Mouse (Mus musculus) ES-E14 (cell line): ENCODE data around the gene Pcnx3. TPM values are rescaled to one million over a fixed set of nuclear protein-coding genes. Genes with fewer than 3 reads are reported as not detected.

Experiments used
- DNase-seq: peaks from one replicate; pipeline ENCODE4 v3.0.0-alpha.2; 2013; ENCODE audit warnings: low read depth, low spot score
- H3K27ac ChIP-seq: 2 replicates; pipeline ENCODE4 v1.5.1; 2012; ENCODE audit warnings: low read depth, mild to moderate bottlenecking, low read length, moderate library complexity, mixed read lengths; ENCODE audit not compliant: poor library complexity, insufficient read depth, severe bottlenecking
- H3K36me3 ChIP-seq: 2 replicates; pipeline ENCODE4 v1.6.1; 2012; ENCODE audit warnings: mild to moderate bottlenecking, low read length, moderate library complexity, mixed read lengths; ENCODE audit not compliant: control insufficient read depth, poor library complexity, insufficient read depth, severe bottlenecking
- H3K4me1 ChIP-seq, 2 experiments: fragments of 150-350 bp in 1 of 2; sonication (generic) in 1 of 2; 2 replicates each; pipeline ENCODE4 v1.6.1; 2012; ENCODE audit warnings: low read length in 2 of 2, mild to moderate bottlenecking in 1 of 2, mixed read lengths in 1 of 2; ENCODE audit not compliant: control insufficient read depth in 2 of 2, insufficient read depth in 2 of 2, poor library complexity in 1 of 2
- H3K4me3 ChIP-seq, 2 experiments: fragments of 150-350 bp in 1 of 2; sonication (generic) in 1 of 2; 2 replicates each; pipeline ENCODE4 v1.5.1; 2012; ENCODE audit warnings: low read length in 2 of 2, low read depth in 1 of 2, mild to moderate bottlenecking in 1 of 2, mixed read lengths in 1 of 2; ENCODE audit not compliant: insufficient read depth in 1 of 2, poor library complexity in 1 of 2, severe bottlenecking in 1 of 2
- H3K9ac ChIP-seq: 2 replicates; pipeline ENCODE4 v1.6.1; 2012; ENCODE audit warnings: low read depth, mild to moderate bottlenecking, low read length, mixed read lengths; ENCODE audit not compliant: poor library complexity, insufficient read depth, severe bottlenecking
- H3K9me3 ChIP-seq: fragments of 150-350 bp; sonication (generic); 2 replicates; pipeline ENCODE4 v1.6.1; 2012; ENCODE audit warnings: low read depth, mild to moderate bottlenecking, low read length; ENCODE audit not compliant: control insufficient read depth, insufficient read depth
- CHD2 ChIP-seq: IDR thresholded peaks from 2 replicates; pipeline ENCODE4 v1.6.1; 2014; ENCODE audit warnings: mild to moderate bottlenecking, low read depth, low read length, inconsistent platforms
- HCFC1 ChIP-seq: IDR thresholded peaks from 2 replicates; pipeline ENCODE4 v1.6.1; 2012; ENCODE audit warnings: low read length, inconsistent platforms, borderline replicate concordance; ENCODE audit not compliant: insufficient read depth
- MAFK ChIP-seq: IDR thresholded peaks from 2 replicates; pipeline ENCODE4 v1.6.1; 2014; ENCODE audit warnings: mild to moderate bottlenecking, low read depth, low read length, inconsistent platforms; ENCODE audit not compliant: insufficient read depth
- ZC3H11A ChIP-seq: IDR thresholded peaks from 2 replicates; pipeline ENCODE4 v1.6.1; 2012; ENCODE audit warnings: low read depth, mild to moderate bottlenecking, inconsistent platforms, low read length, borderline replicate concordance
- ZNF384 ChIP-seq: IDR thresholded peaks from 2 replicates; pipeline ENCODE4 v1.6.1; 2012; ENCODE audit warnings: low read depth, low read length, inconsistent platforms
- in situ Hi-C, 2 experiments: fragments of 600-800 bp; cut with MboI; formaldehyde crosslinking; loops; one replicate each; pipeline ENCODE4 v1.15.1; 2025; ENCODE audit warnings: low sequenced_read_pairs in 2 of 2, inconsistent platforms in 1 of 2; ENCODE audit not compliant: unreplicated experiment in 2 of 2
- total RNA-seq: library from RNA; depleted of rRNA; stranded (reverse); fragments of 300-350 nt; gene quantifications from 2 replicates; pipeline ENCODE4 v1.2.3, GENCODE M21; 2012

The Pcnx3 gene
- total RNA-seq, 1 experiment, result 63.9 TPM

GRCm38 (mm10) chr19:5648401-5649297, 40.1 kb downstream of the Pcnx3 start:
- Histone ChIP-seq H3K9ac (peak overlapping the region; percentile 60; the same call in 1 of the 2 replicates), H3K4me3 (peak overlapping the region; percentile 20 to 49; a peak in 3 of 4 replicates), H3K36me3 (peaks cover 22% of the 10 kb centered on the region), H3K9me3 (no peaks in the 10 kb centered on the region), H3K4me1 (peaks cover 2 to 19% of the 10 kb centered on the region in 2 experiments; a peak in 2 of 4 replicates), H3K27ac (peak overlapping the region; percentile 22; the same call in 1 of the 2 replicates)
- TF ChIP-seq MAFK (no peak), HCFC1 (no peak), ZC3H11A (no peak), CHD2 (no peak), ZNF384 (no peak)
- DNase-seq, result peak; percentile 70
- in situ Hi-C loops, result no loop called here

- Histone ChIP-seq H3K36me3 (peaks cover 22% of the 10 kb centered on the region), H3K9me3 (no peaks in the 10 kb centered on the region), H3K9ac (no peak overlapping the region), H3K27ac (no peak overlapping the region), H3K4me1 (peaks cover 2 to 19% of the 10 kb centered on the region in 2 experiments; a peak in 2 of 4 replicates), H3K4me3 (no peak overlapping the region)
- TF ChIP-seq HCFC1 (no peak), ZNF384 (no peak), MAFK (no peak)
- in situ Hi-C loops, result no loop called here
- DNase-seq, result no peak
Measured at GRCm38 (mm10) chr19:5647791-5648190, 40.9 kb downstream of the Pcnx3 start.

- Histone ChIP-seq H3K9ac (no peak overlapping the region), H3K27ac (no peak overlapping the region), H3K4me1 (peaks cover 2 to 13% of the 10 kb centered on the region in 2 experiments; a peak in 2 of 4 replicates), H3K36me3 (peaks cover 30% of the 10 kb centered on the region), H3K9me3 (no peaks in the 10 kb centered on the region), H3K4me3 (no peak overlapping the region)
- in situ Hi-C loops, result no loop called here
- DNase-seq, result no peak
- TF ChIP-seq ZNF384 (no peak), HCFC1 (no peak), MAFK (no peak), ZC3H11A (no peak), CHD2 (no peak)
Measured at GRCm38 (mm10) chr19:5646731-5647330, 41.9 kb downstream of the Pcnx3 start.

DNA sequence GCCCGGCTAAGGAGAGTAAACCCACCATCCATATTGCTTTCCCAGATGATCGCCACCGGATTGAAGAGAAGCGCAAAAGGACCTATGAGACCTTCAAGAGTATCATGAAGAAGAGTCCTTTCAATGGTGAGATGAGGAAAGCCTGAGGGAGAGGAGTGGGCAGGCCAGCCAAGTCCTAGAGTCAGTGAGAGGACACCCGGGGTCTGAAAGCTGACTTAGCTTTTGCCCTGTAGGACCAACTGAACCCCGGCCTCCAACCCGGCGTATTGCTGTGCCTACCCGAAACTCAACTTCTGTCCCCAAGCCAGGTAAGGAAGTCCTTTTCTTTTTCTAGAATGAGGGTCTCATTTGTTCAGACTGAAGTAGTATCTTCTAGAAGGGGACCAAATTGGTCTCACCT, 43.4 kb downstream of the Pcnx3 start:
- H3K27ac ChIP-seq, result no peak overlapping the region
- H3K9ac ChIP-seq, result no peak overlapping the region
- peaks cover 28% of the 10 kb centered on the region for H3K36me3 ChIP-seq
- no peak for TF ChIP-seq ZC3H11A
- TF ChIP-seq ZNF384, result no peak
- no peak for TF ChIP-seq CHD2
- no peak for TF ChIP-seq MAFK
- no peak for TF ChIP-seq HCFC1
- H3K4me1 ChIP-seq, result peaks cover 2 to 18% of the 10 kb centered on the region in 2 experiments; a peak in 2 of 4 replicates
- no peak for DNase-seq
- no peaks in the 10 kb centered on the region for H3K9me3 ChIP-seq
- in situ Hi-C loops, result no loop called here
- H3K4me3 ChIP-seq, result no peak overlapping the region
